Mouse (Mus musculus): ENCODE results near the gene Inpp4a. TPM values are rescaled to one million over a fixed set of nuclear protein-coding genes. Genes with fewer than 3 reads are reported as not detected.

The Inpp4a gene
- polyA plus RNA-seq, 1 experiment from 2014 or later: 79.9 TPM

DNA sequence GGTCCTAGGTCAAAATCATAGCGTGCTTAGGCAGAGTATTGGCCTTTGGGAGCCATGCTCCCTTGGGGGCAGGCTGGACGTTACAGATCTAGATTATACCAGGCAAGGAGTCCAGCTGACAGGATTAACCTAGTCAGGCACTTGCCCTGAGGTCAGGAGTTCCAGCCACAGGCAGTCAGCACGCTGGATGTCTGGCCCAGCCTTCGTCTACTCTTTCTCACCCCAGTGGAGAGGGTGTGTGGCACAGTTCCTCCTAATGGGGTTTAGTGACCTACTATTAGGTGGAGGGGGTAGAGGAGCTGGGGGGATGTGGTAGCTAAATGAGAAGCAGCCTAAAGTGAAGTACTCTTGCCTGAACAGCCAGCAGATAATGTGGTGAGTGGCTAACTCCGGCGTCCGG lies 14.7 kb downstream of the Inpp4a start:
- Histone ChIP-seq H3K4me1 (ENCODE audit: control insufficient read depth, insufficient read depth, low read length) (no peaks in the 10 kb centered on the region; the same call in 1 of the 2 replicates), H3K4me2 (ENCODE audit: low read length) (no peak overlapping the region), H3K9ac (ENCODE audit: low read depth, low read length) (no peak overlapping the region), H3K27me3 (ENCODE audit: control insufficient read depth, insufficient read depth, low read depth, low read length) (no peaks in the 10 kb centered on the region), H3K27ac (ENCODE audit: low read length) (no peak overlapping the region), H3K36me3 (ENCODE audit: control insufficient read depth, insufficient read depth, low read length) (0 out of 2 replicates have a peak, but pooled peaks cover 2% of the 10 kb centered on the region), H3K9me3 (replicated peaks; ENCODE audit: control insufficient read depth, low read length, poor library complexity, severe bottlenecking) (no peaks in the 10 kb centered on the region), H3K4me3 (ENCODE audit: low read depth, low read length) (no peak overlapping the region)
- 56% methylated on average over 7 of the region's 7 CpGs for WGBS
- no peak for ATAC-seq

DNA sequence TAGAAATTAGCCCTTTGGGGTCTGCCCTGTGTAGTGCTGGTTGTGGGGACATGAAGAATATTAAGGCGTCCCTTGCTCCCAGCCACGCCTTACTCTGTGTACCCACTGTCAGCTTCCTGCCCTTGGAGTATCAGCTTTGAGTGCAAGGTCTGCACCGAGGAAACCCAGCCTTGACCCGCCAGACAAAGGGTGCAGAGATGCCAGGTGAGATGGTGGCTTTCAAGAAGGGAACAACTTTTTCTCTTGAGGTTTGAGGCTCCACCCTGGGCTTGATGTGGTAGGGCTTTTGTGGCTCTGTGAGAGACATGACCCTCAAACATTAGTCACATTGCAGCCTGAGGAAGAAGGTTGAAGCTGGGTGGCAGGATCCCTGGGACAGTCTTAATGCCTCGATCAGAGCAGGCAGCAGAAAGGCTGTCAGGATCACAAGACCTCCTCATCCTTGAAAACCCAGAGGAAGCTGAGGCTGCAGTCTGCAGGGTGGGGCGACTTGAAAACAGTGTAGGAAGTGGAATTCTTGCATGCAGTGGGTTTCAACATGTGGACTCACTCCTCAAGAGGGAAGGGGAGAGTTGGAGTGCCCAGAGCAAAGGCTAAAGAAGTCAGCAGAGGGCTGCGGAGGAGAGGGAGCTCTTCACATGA lies 18.1 kb downstream of the Inpp4a start:
- no peaks in the 10 kb centered on the region; the same call in 1 of the 2 replicates for H3K4me1 ChIP-seq (ENCODE audit: control insufficient read depth, insufficient read depth, low read length)
- 0 out of 2 replicates have a peak, but pooled peaks cover 2% of the 10 kb centered on the region for H3K36me3 ChIP-seq (ENCODE audit: control insufficient read depth, insufficient read depth, low read length)
- no peak for ATAC-seq
- no peak overlapping the region for H3K4me3 ChIP-seq (ENCODE audit: low read depth, low read length)
- no peak overlapping the region for H3K27ac ChIP-seq (ENCODE audit: low read length)
- no peak overlapping the region for H3K9ac ChIP-seq (ENCODE audit: low read depth, low read length)
- H3K9me3 ChIP-seq (replicated peaks; ENCODE audit: control insufficient read depth, low read length, poor library complexity, severe bottlenecking): no peaks in the 10 kb centered on the region
- 86% methylated on average over 7 of the region's 7 CpGs for WGBS
- H3K27me3 ChIP-seq (ENCODE audit: control insufficient read depth, insufficient read depth, low read depth, low read length): no peaks in the 10 kb centered on the region
- no peak overlapping the region for H3K4me2 ChIP-seq (ENCODE audit: low read length)

DNA sequence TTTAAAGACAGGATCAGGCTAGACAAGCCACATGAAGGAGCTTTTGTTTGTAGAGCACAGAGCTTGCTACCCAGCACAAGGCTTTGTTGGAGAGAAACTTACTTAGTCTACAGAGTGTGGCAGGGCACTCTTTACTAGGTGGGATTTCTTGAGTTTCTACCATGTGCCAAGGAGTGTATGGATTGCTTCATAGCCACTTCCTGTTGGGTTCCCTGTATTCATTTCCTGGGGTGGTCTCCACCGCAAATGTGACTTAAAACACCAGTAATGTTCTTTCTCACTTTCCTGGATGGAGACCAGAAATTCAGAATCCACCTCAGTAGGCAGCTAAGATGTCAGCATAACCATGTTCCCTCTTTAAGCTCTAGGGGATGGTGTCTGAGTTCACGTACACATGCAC lies 18.9 kb downstream of the Inpp4a start:
- Histone ChIP-seq H3K27ac (ENCODE audit: low read length) (no peak overlapping the region), H3K9ac (ENCODE audit: low read depth, low read length) (no peak overlapping the region), H3K36me3 (ENCODE audit: control insufficient read depth, insufficient read depth, low read length) (0 out of 2 replicates have a peak, but pooled peaks cover 2% of the 10 kb centered on the region), H3K4me1 (ENCODE audit: control insufficient read depth, insufficient read depth, low read length) (no peaks in the 10 kb centered on the region; the same call in 1 of the 2 replicates), H3K4me2 (ENCODE audit: low read length) (no peak overlapping the region), H3K9me3 (replicated peaks; ENCODE audit: control insufficient read depth, low read length, poor library complexity, severe bottlenecking) (no peaks in the 10 kb centered on the region), H3K27me3 (ENCODE audit: control insufficient read depth, insufficient read depth, low read depth, low read length) (no peaks in the 10 kb centered on the region), H3K4me3 (ENCODE audit: low read depth, low read length) (no peak overlapping the region)
- 96% methylated on average over 2 of the region's 2 CpGs for WGBS
- no peak for ATAC-seq

DNA sequence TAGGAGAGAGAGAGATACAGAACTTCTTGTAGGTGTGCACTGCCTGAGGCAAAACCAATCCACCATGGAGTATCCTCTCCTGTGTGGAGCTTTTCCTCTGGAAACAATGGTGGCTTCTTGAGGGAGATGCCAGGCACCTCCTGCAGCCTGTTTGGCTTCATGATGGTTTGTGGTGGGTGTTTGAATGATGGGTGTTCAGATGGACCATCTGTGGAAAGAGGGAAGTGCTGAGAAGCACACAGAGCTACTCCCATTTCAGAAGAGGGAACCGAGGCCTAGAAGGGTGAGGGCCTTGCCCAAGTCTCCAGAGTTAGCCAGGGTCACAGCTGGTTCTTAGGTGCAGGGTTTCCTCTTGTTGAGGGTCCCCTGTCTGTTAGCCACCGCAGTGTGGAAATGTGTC lies 23.0 kb downstream of the Inpp4a start:
- H3K27me3 ChIP-seq (ENCODE audit: control insufficient read depth, insufficient read depth, low read depth, low read length): no peaks in the 10 kb centered on the region
- no peak for ATAC-seq

DNA sequence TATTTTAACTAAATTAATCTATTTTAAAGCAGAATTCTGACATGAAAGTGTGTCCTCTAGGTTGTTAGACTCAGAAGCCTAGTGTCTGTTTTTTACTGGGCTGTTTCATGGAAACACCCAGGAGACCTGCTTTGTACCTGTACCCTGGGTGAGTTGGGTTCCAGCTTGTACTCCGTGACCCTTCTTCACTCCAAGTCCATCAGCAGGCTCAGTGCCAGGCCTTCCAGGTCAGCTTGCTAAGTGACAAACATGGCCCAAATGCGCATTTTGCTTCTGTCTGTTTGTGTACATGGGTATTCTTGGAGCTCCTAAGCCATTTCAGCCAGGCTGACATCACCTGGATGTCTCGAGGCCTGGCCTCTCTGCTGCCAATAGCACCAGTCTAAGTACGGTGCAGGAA lies 23.5 kb downstream of the Inpp4a start:
- Histone ChIP-seq H3K4me3 (ENCODE audit: low read depth, low read length) (no peak overlapping the region), H3K9ac (ENCODE audit: low read depth, low read length) (no peak overlapping the region), H3K4me1 (ENCODE audit: control insufficient read depth, insufficient read depth, low read length) (no peaks in the 10 kb centered on the region; the same call in 1 of the 2 replicates), H3K9me3 (replicated peaks; ENCODE audit: control insufficient read depth, low read length, poor library complexity, severe bottlenecking) (no peaks in the 10 kb centered on the region), H3K27ac (ENCODE audit: low read length) (no peak overlapping the region), H3K36me3 (ENCODE audit: control insufficient read depth, insufficient read depth, low read length) (0 out of 2 replicates have a peak, but pooled peaks cover 2% of the 10 kb centered on the region), H3K4me2 (ENCODE audit: low read length) (no peak overlapping the region), H3K27me3 (ENCODE audit: control insufficient read depth, insufficient read depth, low read depth, low read length) (no peaks in the 10 kb centered on the region)
- 93% methylated on average over 4 of the region's 4 CpGs for WGBS
- ATAC-seq: no peak

More for the DNA sequence above, 23.0 kb downstream of the Inpp4a start:
- Histone ChIP-seq H3K9ac (ENCODE audit: low read depth, low read length) (no peak overlapping the region), H3K36me3 (ENCODE audit: control insufficient read depth, insufficient read depth, low read length) (0 out of 2 replicates have a peak, but pooled peaks cover 2% of the 10 kb centered on the region), H3K27ac (ENCODE audit: low read length) (no peak overlapping the region), H3K4me2 (ENCODE audit: low read length) (no peak overlapping the region), H3K4me1 (ENCODE audit: control insufficient read depth, insufficient read depth, low read length) (no peaks in the 10 kb centered on the region; the same call in 1 of the 2 replicates), H3K9me3 (replicated peaks; ENCODE audit: control insufficient read depth, low read length, poor library complexity, severe bottlenecking) (no peaks in the 10 kb centered on the region), H3K4me3 (ENCODE audit: low read depth, low read length) (no peak overlapping the region)
- 97% methylated on average over 2 of the region's 2 CpGs for WGBS

DNA sequence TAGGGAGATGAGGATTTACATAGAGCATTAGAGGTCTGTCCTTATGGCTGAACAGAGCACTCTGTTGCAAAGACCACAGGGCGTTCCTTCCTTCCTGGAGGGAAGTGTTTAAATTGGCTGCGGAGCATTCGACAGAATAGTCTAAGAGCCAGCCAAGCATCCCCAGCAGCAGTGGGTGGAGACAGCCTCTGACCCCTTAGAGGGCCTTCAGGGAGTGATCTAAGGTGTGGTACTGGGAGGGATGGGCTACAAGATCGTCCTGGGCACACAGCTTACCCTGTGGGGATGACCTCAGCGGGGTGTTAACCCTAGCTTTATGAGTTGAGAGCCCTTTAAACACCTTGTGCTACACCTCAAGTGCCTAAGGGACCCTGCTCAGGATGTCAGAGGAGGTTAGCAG lies 24.9 kb downstream of the Inpp4a start:
- ATAC-seq: no peak
- H3K4me1 ChIP-seq (ENCODE audit: control insufficient read depth, insufficient read depth, low read length): no peaks in the 10 kb centered on the region
- H3K9ac ChIP-seq (ENCODE audit: low read depth, low read length): no peak overlapping the region
- H3K4me2 ChIP-seq (ENCODE audit: low read length): no peak overlapping the region
- H3K27ac ChIP-seq (ENCODE audit: low read length): no peak overlapping the region
- WGBS: 46% methylated on average over 5 of the region's 5 CpGs
- H3K36me3 ChIP-seq (ENCODE audit: control insufficient read depth, insufficient read depth, low read length): no peaks in the 10 kb centered on the region
- H3K4me3 ChIP-seq (ENCODE audit: low read depth, low read length): no peak overlapping the region
- no peaks in the 10 kb centered on the region for H3K9me3 ChIP-seq (replicated peaks; ENCODE audit: control insufficient read depth, low read length, poor library complexity, severe bottlenecking)
- no peaks in the 10 kb centered on the region for H3K27me3 ChIP-seq (ENCODE audit: control insufficient read depth, insufficient read depth, low read depth, low read length)

DNA sequence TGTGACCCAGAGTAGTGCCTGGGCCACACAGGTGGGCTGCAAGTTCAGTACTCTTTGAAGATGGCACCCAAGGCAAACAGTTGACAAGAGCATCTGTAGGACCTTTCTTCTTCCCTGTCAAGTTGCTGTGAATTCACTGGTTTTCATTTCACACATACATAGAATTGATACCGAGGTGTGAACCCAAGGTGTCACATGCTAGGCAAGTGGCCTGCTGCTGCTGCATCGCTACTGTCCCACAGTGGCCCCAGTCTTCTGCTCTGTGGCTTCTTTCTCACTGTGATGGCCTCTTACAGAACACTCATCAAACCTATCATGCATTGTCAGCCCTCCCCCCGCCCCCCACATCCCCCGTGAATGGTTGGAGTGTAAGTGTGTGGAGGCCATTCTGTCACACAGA lies 27.6 kb downstream of the Inpp4a start:
- no peaks in the 10 kb centered on the region for H3K9me3 ChIP-seq (replicated peaks; ENCODE audit: control insufficient read depth, low read length, poor library complexity, severe bottlenecking)
- H3K36me3 ChIP-seq (ENCODE audit: control insufficient read depth, insufficient read depth, low read length): no peaks in the 10 kb centered on the region
- no peaks in the 10 kb centered on the region for H3K4me1 ChIP-seq (ENCODE audit: control insufficient read depth, insufficient read depth, low read length)
- WGBS: 95% methylated on average over 4 of the region's 4 CpGs
- ATAC-seq: no peak
- H3K27me3 ChIP-seq (ENCODE audit: control insufficient read depth, insufficient read depth, low read depth, low read length): no peaks in the 10 kb centered on the region
- H3K4me3 ChIP-seq (ENCODE audit: low read depth, low read length): no peak overlapping the region
- no peak overlapping the region for H3K27ac ChIP-seq (ENCODE audit: low read length)
- no peak overlapping the region for H3K9ac ChIP-seq (ENCODE audit: low read depth, low read length)
- H3K4me2 ChIP-seq (ENCODE audit: low read length): no peak overlapping the region

DNA sequence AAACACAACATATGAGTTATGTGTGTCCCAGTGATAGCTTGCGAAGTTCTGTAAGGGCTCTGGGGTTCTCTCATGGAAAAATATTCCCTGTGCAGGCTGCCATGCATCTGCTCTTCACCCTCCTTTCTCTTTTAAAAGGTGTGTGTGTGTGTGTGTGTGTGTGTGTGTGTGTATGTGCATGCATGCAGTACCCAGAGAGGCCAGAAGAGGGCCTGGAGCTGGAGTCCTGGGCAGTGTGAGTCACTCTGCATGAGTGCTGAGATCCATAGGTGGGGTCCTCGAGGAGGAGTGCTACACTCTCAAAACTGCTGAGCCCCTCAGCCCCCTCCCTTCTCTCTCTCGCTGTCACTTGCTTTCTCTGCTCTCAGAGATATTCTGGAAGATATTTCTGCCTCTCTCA lies 29.5 kb downstream of the Inpp4a start:
- no peak overlapping the region for H3K9ac ChIP-seq (ENCODE audit: low read depth, low read length)
- ATAC-seq: no peak
- no peaks in the 10 kb centered on the region for H3K27me3 ChIP-seq (ENCODE audit: control insufficient read depth, insufficient read depth, low read depth, low read length)
- no peaks in the 10 kb centered on the region for H3K36me3 ChIP-seq (ENCODE audit: control insufficient read depth, insufficient read depth, low read length)
- no peaks in the 10 kb centered on the region for H3K4me1 ChIP-seq (ENCODE audit: control insufficient read depth, insufficient read depth, low read length)
- no peaks in the 10 kb centered on the region for H3K9me3 ChIP-seq (replicated peaks; ENCODE audit: control insufficient read depth, low read length, poor library complexity, severe bottlenecking)
- no peak overlapping the region for H3K27ac ChIP-seq (ENCODE audit: low read length)
- no peak overlapping the region for H3K4me3 ChIP-seq (ENCODE audit: low read depth, low read length)
- no peak overlapping the region for H3K4me2 ChIP-seq (ENCODE audit: low read length)
- WGBS: 91% methylated on average over 3 of the region's 3 CpGs

DNA sequence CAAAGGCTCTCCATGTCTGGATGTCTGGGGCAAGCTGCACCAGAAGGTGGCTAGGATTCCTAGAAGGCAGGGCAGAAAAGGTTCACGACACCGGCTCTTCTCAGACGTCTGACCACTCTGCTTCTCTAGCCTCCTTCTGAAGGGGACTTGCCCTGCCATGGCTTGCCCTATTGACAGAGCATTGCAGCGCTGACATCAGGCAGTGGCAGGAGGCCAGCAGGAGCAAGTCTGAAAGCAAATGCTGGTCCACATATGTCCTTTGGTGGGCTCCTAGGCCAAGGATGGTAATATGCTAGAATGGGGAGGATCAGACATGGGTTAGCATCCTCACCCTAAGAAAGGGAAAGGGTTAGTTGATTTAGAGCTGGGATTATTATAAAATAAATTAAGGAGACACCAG lies 30.2 kb downstream of the Inpp4a start:
- no peaks in the 10 kb centered on the region for H3K27me3 ChIP-seq (ENCODE audit: control insufficient read depth, insufficient read depth, low read depth, low read length)
- no peaks in the 10 kb centered on the region for H3K36me3 ChIP-seq (ENCODE audit: control insufficient read depth, insufficient read depth, low read length)
- H3K27ac ChIP-seq (ENCODE audit: low read length): no peak overlapping the region
- H3K4me2 ChIP-seq (ENCODE audit: low read length): no peak overlapping the region
- H3K9me3 ChIP-seq (replicated peaks; ENCODE audit: control insufficient read depth, low read length, poor library complexity, severe bottlenecking): no peaks in the 10 kb centered on the region
- WGBS: 92% methylated on average over 4 of the region's 4 CpGs
- H3K4me1 ChIP-seq (ENCODE audit: control insufficient read depth, insufficient read depth, low read length): no peaks in the 10 kb centered on the region
- H3K9ac ChIP-seq (ENCODE audit: low read depth, low read length): no peak overlapping the region
- no peak for ATAC-seq
- no peak overlapping the region for H3K4me3 ChIP-seq (ENCODE audit: low read depth, low read length)

Data from midbrain, embryonic 16.5 days (tissue).